Mouse (Mus musculus): Measurements from ENCODE around the gene AU022252. TPM values are rescaled to one million over a fixed set of nuclear protein-coding genes. Genes with fewer than 3 reads are reported as not detected.

AU022252 gene
- polyA plus RNA-seq, 1 experiment = 14.7 TPM

DNA sequence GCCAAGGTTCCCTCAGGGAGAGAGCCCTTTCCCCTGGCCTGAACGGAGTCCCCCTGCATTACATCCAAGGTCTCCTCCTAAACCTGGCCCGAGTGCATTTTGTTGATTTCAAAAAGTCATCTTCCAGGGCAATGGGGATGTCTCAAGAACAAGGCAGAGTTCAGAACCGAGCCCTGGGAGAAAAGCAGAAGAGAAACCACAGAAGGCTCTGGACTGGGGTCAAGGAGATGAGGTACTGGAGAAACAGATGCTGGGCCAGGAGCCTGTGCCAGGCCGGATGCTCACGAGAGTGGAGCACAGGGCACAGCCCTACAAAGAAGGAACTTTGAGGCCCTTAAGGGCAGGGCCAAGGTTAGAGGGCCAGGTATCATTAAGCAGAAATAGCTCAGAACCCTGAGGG lies 54.8 kb downstream of the AU022252 start:
- Histone ChIP-seq H3K27me3 (replicated peaks) (peaks cover 22% of the 10 kb centered on the region), H3K9me3 (no peaks in the 10 kb centered on the region), H3K4me3 (replicated peaks) (no peak overlapping the region), H3K36me3 (replicated peaks; ENCODE audit: low read length) (no peaks in the 10 kb centered on the region), H3K4me1 (peaks cover 45% of the 10 kb centered on the region)
- TF ChIP-seq FLI1 (IDR thresholded peaks at IDR 0.05; ENCODE audit: low read length) = no peak
- no peak for TF ChIP-seq GATA1 (IDR thresholded peaks at IDR 0.05; ENCODE audit: borderline replicate concordance, low read length)

DNA sequence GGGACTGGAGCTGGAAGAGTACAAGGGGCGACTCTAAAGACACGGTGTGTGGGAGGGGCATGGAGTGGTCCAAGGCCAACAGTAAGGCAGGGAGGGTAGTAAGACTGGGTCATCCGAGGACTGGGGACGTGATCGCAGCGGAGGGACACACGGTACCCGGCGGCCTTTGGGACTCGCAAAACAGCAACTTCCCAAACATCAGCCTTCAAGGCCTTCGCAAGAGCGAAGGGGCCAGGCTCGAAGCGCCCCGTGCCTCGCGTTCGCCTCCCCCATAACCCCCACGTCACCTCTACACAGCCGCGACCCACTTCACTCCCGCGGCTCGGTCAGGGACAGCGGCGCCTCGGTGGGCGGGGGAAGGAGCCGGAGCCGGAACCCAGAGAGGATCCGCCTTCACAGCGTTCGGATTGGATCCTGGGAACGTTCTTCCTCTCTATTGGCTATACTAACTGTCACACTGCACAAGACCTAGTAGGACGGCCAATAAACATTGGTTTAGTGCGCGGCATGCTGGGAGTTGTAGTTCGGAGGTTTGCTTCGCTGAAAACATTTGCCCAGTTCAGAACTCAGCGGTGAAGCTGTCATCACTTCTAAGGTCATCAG lies 58.6 kb downstream of the AU022252 start, which contains the start of gene Zfp691:
Gene Zfp691, minus strand, starts transcription at position 345 of the 603 bp plus-strand sequence.
- peaks cover 32% of the 10 kb centered on the region for H3K36me3 ChIP-seq (replicated peaks; ENCODE audit: low read length)

DNA sequence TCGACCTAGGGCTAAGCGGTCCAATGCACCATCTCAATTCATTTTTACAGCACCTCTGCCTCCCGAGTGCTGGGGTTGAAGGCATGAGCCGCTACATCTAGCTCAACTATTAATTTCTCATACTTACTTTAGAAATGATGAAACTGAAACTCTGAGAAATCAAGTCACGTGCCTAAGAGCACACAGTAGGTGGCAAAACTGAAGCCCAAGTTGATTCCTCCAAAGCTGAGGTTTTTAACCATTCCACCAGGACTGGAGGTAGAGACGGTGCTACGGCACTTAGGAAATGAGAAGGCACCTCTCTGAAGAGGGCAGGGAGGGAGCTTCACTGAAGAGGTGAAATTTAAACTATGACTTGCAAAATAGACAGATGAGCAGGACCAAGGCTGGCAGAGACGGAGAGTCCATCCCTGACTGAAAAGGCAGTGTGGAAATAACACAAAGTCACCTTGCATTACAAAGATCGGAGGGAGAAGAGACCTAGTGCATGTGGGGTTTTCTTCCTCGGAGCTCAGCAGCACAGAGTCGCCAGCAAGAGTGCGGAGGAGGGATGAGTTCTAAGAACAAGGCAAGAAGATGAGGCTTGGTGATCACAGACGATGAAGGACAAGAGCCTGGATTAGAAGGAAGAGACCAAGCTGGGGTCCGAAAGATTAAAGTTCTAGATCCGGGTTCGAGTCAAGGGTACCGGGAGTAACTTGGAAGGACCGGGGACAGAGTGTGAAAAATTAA lies 59.4 kb downstream of the AU022252 start:
- Histone ChIP-seq H3K9me3 (no peaks in the 10 kb centered on the region), H3K27me3 (replicated peaks) (peaks cover 5% of the 10 kb centered on the region), H3K36me3 (replicated peaks; ENCODE audit: low read length) (peaks cover 41% of the 10 kb centered on the region), H3K4me1 (peaks cover 49% of the 10 kb centered on the region), H3K4me3 (replicated peaks) (peak overlapping the region; percentile 94)
- TF ChIP-seq GATA1 (IDR thresholded peaks at IDR 0.05; ENCODE audit: borderline replicate concordance, low read length) (no peak), FLI1 (IDR thresholded peaks at IDR 0.05; ENCODE audit: low read length) (no peak)

More for the DNA sequence above, 58.6 kb downstream of the AU022252 start, which contains the start of gene Zfp691:
- H3K4me1 ChIP-seq = peaks cover 46% of the 10 kb centered on the region
- H3K27me3 ChIP-seq (replicated peaks) = peaks cover 10% of the 10 kb centered on the region
- H3K4me3 ChIP-seq (replicated peaks) = peak within 1 kb of the TSS; percentile 94
- TF ChIP-seq GATA1 (IDR thresholded peaks at IDR 0.05; ENCODE audit: borderline replicate concordance, low read length) (no peak), FLI1 (IDR thresholded peaks at IDR 0.05; ENCODE audit: low read length) (no peak)
- H3K9me3 ChIP-seq = no peaks in the 10 kb centered on the region

DNA sequence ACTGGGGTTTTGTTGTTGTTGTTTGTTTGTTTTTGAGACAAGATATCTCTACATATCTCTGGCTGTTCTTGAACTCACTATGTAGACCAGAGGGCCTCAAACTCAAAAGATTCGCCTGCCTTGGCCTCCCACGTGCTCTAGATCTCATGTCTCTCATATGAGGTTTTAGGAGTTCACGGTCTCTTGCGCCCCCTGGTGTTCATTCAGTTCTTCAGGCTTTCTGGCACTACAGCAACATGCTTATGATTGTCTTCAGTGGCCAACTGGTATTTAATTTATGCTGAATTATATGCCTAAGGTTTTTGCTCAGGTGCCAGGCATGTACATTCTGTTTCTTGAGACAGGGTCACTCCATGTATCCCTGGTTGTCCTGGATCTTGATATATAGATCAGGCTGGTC lies 64.8 kb downstream of the AU022252 start:
- H3K36me3 ChIP-seq (replicated peaks; ENCODE audit: low read length) = peaks cover 41% of the 10 kb centered on the region
- peaks cover 64% of the 10 kb centered on the region for H3K4me1 ChIP-seq
- no peaks in the 10 kb centered on the region for H3K27me3 ChIP-seq (replicated peaks)
- no peak overlapping the region for H3K4me3 ChIP-seq (replicated peaks)
- TF ChIP-seq FLI1 (IDR thresholded peaks at IDR 0.05; ENCODE audit: low read length) = no peak
- H3K9me3 ChIP-seq = no peaks in the 10 kb centered on the region

GRCm38 (mm10) chr4:119167068-119167467 lies 65.4 kb downstream of the AU022252 start:
- H3K36me3 ChIP-seq (replicated peaks; ENCODE audit: low read length) = peaks cover 40% of the 10 kb centered on the region

GRCm38 (mm10) chr4:119165916-119166315 lies 66.6 kb downstream of the AU022252 start:
- Histone ChIP-seq H3K4me3 (replicated peaks) (peak overlapping the region; percentile 40), H3K36me3 (replicated peaks; ENCODE audit: low read length) (peaks cover 29% of the 10 kb centered on the region), H3K9me3 (no peaks in the 10 kb centered on the region), H3K4me1 (peaks cover 54% of the 10 kb centered on the region), H3K27me3 (replicated peaks) (no peaks in the 10 kb centered on the region)
- TF ChIP-seq GATA1 (IDR thresholded peaks at IDR 0.05; ENCODE audit: borderline replicate concordance, low read length) = no peak
- TF ChIP-seq FLI1 (IDR thresholded peaks at IDR 0.05; ENCODE audit: low read length) = no peak

More at GRCm38 (mm10) chr4:119167068-119167467, 65.4 kb downstream of the AU022252 start:
- no peak for TF ChIP-seq GATA1 (IDR thresholded peaks at IDR 0.05; ENCODE audit: borderline replicate concordance, low read length)
- no peak for TF ChIP-seq FLI1 (IDR thresholded peaks at IDR 0.05; ENCODE audit: low read length)
- Histone ChIP-seq H3K9me3 (no peaks in the 10 kb centered on the region), H3K4me3 (replicated peaks) (no peak overlapping the region), H3K4me1 (peaks cover 60% of the 10 kb centered on the region), H3K27me3 (replicated peaks) (no peaks in the 10 kb centered on the region)

DNA sequence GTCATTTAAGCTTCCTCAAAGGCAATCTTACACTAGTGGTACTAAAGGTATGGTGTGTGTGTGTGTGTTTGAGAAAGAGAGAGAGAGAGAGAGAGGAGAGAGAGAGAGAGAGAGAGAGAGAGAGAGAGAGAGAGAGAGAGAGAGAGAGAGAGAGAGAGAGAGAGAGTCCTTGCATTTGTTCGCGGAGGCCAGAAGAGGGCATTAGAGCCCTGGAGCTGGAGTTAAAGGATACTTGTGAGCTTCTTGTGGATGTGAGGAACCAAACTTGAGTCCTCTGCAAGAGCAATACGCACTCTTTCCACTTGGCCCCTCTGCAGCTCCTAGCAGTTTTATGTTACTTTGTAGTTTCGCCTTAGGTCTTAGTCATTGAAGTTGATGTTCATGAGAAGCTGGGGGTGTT lies 69.5 kb downstream of the AU022252 start:
- TF ChIP-seq GATA1 (IDR thresholded peaks at IDR 0.05; ENCODE audit: borderline replicate concordance, low read length) (no peak), FLI1 (IDR thresholded peaks at IDR 0.05; ENCODE audit: low read length) (no peak)
- Histone ChIP-seq H3K36me3 (replicated peaks; ENCODE audit: low read length) (no peaks in the 10 kb centered on the region), H3K27me3 (replicated peaks) (no peaks in the 10 kb centered on the region), H3K9me3 (no peaks in the 10 kb centered on the region), H3K4me1 (peaks cover 31% of the 10 kb centered on the region), H3K4me3 (replicated peaks) (no peak overlapping the region)

- Histone ChIP-seq H3K27me3 (replicated peaks) (no peaks in the 10 kb centered on the region), H3K9me3 (no peaks in the 10 kb centered on the region), H3K4me1 (peaks cover 16% of the 10 kb centered on the region), H3K36me3 (replicated peaks; ENCODE audit: low read length) (no peaks in the 10 kb centered on the region), H3K4me3 (replicated peaks) (no peak overlapping the region)
- TF ChIP-seq GATA1 (IDR thresholded peaks at IDR 0.05; ENCODE audit: borderline replicate concordance, low read length) = no peak
Observed at GRCm38 (mm10) chr4:119161358-119161757, 71.2 kb downstream of the AU022252 start.

DNA sequence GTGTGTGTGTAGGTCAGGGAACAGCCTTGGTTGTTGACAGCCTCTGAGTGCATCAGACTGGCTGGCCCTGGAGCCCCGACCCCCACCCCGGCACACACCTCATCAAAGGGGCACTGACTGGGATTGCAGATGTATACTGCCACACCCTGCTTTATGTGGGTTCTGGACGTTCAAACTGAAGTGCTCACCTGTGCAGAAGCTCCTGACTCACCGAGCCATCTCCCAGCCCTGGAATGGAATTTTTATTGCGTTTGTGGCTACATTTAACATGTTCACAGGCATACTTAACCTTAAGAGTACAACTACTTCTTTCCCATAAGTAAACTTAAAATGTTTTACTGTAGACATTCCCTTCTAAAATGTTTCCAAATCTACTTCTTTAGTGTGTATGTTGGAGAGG lies 74.6 kb downstream of the AU022252 start:
- H3K4me1 ChIP-seq = no peaks in the 10 kb centered on the region; the same call in 1 of the 2 replicates
- H3K27me3 ChIP-seq (replicated peaks) = peaks cover 9% of the 10 kb centered on the region
- TF ChIP-seq FLI1 (IDR thresholded peaks at IDR 0.05; ENCODE audit: low read length) = no peak
- TF ChIP-seq GATA1 (IDR thresholded peaks at IDR 0.05; ENCODE audit: borderline replicate concordance, low read length) = no peak

GRCm38 (mm10) chr4:119157186-119157585 lies 75.3 kb downstream of the AU022252 start:
- Histone ChIP-seq H3K4me3 (replicated peaks) (no peak overlapping the region), H3K4me1 (no peaks in the 10 kb centered on the region; the same call in 1 of the 2 replicates), H3K27me3 (replicated peaks) (peaks cover 10% of the 10 kb centered on the region), H3K9me3 (no peaks in the 10 kb centered on the region), H3K36me3 (replicated peaks; ENCODE audit: low read length) (no peaks in the 10 kb centered on the region)
- TF ChIP-seq GATA1 (IDR thresholded peaks at IDR 0.05; ENCODE audit: borderline replicate concordance, low read length) = no peak
- no peak for TF ChIP-seq FLI1 (IDR thresholded peaks at IDR 0.05; ENCODE audit: low read length)

More for the DNA sequence above, 74.6 kb downstream of the AU022252 start:
- Histone ChIP-seq H3K4me3 (replicated peaks) (no peak overlapping the region), H3K9me3 (no peaks in the 10 kb centered on the region), H3K36me3 (replicated peaks; ENCODE audit: low read length) (no peaks in the 10 kb centered on the region)

Other genes starting within 250 kb of the AU022252 start
- 106 and 116 TPM in 2 replicates for gene Slc2a1, start 124.0 kb downstream of the AU022252 start, polyA plus RNA-seq (2012; ENCODE audit: insufficient read depth, low replicate concordance)
- gene Zfp691, start 58.5 kb downstream of the AU022252 start, polyA plus RNA-seq (2012; ENCODE audit: insufficient read depth, low replicate concordance) = 9.7 and 15.6 TPM in 2 replicates
- gene Ermap, start 42.7 kb downstream of the AU022252 start, polyA plus RNA-seq (2012; ENCODE audit: insufficient read depth, low replicate concordance) = 0.10 TPM in 1 of 2 replicates, not detected in the other
- 3.9 and 54.3 TPM in 2 replicates for gene Svbp, start 37.4 kb downstream of the AU022252 start, polyA plus RNA-seq (2012; ENCODE audit: insufficient read depth, low replicate concordance)
- not detected in 2 replicates for gene Tmem269, start 14.5 kb downstream of the AU022252 start, polyA plus RNA-seq (2012; ENCODE audit: insufficient read depth, low replicate concordance)
- 39.1 and 45.5 TPM in 2 replicates for gene P3h1, start 203 bp upstream of the AU022252 start, polyA plus RNA-seq (2012; ENCODE audit: insufficient read depth, low replicate concordance)
- gene Cldn19, start 22.7 kb upstream of the AU022252 start, polyA plus RNA-seq (2012; ENCODE audit: insufficient read depth, low replicate concordance) = not detected in 2 replicates
- gene Ybx1, start 61.9 kb upstream of the AU022252 start, polyA plus RNA-seq (2012; ENCODE audit: insufficient read depth, low replicate concordance) = 965 and 1,779 TPM in 2 replicates
- 1.7 TPM in 1 of 2 replicates, not detected in the other for gene Ppih, start 87.8 kb upstream of the AU022252 start, polyA plus RNA-seq (2012; ENCODE audit: insufficient read depth, low replicate concordance)
- 0.03 TPM in 1 of 2 replicates, not detected in the other for gene Ccdc30, start 182.8 kb upstream of the AU022252 start, polyA plus RNA-seq (2012; ENCODE audit: insufficient read depth, low replicate concordance)
- 7.7 and 11.4 TPM in 2 replicates for gene Ppcs, start 189.7 kb upstream of the AU022252 start, polyA plus RNA-seq (2012; ENCODE audit: insufficient read depth, low replicate concordance)
- gene Zmynd12, start 190.1 kb upstream of the AU022252 start, polyA plus RNA-seq (2012; ENCODE audit: insufficient read depth, low replicate concordance) = not detected in 2 replicates